Mouse (Mus musculus) MN1 (cell line): ENCODE data around the gene Proca1.

Experiments used
- DNase-seq: peaks from one replicate; pipeline ENCODE4 v3.0.0-alpha.2; 2016; ENCODE audit warnings: low spot score

Proca1 gene

DNA sequence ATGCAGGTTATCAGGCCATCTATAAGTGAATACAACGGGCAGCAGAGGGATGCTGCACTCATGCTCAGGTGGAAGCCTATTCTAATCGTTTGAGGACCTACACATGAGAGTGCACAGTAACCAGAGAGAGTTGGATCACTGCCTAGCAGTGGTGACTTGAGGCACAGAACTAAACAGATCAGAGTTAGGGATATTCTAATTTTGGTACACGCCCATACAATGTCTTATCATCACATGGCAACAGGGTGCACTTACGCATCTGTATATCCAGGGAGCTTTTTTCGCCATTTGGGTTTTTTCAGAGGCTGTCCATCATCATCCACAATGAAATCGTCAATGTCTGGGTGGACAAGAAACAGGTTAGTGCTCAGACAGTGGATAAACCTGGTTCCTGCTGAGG is 38.3 kb downstream of the Proca1 start:
- no peak for DNase-seq

- peak; percentile 49 for DNase-seq
These were observed 47.1 kb downstream of the Proca1 start for GRCm38 (mm10) chr11:78240193-78240857.

GRCm38 (mm10) chr11:78245261-78245626 is 52.1 kb downstream of the Proca1 start:
- no peak for DNase-seq

DNA sequence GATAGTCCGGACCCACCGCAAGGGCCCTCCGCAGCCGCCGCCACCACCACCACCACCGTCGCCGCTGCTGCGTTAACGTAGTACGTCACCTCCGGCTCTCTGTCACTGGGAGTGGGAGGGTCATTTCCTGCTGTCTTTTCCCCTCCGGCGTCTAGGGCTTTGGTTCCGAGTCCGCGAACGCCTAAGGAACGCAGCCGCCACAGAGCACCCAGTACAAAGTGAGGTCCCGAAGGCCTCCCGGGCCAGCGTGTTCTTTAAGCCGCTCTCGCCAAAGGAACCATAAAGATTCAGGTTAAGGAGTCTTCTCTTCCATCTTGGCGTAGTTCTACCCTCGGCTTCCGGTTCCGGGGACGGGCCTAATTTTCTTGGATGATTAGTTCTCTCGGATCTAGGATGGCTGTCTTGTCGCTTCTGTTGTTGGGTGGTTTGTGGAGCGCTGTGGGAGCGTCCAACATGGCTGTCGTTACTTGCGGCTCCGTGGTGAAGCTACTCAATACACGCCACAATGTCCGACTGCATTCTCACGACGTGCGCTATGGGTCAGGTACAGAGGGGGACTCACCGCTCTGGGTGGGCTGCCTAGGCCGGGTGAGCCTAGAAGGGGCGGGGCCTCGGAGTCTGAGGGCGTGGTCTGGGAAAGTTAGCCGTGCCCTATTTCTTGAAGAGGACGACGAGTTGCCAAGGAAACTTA is 52.6 kb downstream of the Proca1 start, which contains the start of the genes Sdf2 and Supt6:
TSS of gene Sdf2 (plus strand) at position 120 of the 691 bp plus-strand sequence.
TSS of gene Supt6 (minus strand) at position 361 of the 691 bp plus-strand sequence.
- DNase-seq = peak; percentile 89

GRCm38 (mm10) chr11:78246318-78247011 is 53.3 kb downstream of the Proca1 start:
- DNase-seq = no peak

DNA sequence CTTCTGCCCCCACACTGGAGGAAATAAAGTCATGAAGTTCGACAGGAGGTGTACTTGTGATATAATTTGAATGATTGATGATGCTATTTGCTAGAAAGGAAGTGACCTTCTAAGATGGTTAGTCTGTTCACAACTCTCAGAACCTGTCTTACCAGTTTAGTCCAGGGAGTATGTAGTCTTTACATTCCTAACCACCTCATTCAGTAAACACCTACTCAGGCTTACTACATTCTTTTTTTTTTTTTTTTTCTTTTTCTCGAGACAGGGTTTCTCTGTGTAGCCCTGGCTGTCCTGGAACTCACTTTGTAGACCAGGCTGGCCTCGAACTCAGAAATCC is 53.8 kb downstream of the Proca1 start:
- no peak for DNase-seq

DNA sequence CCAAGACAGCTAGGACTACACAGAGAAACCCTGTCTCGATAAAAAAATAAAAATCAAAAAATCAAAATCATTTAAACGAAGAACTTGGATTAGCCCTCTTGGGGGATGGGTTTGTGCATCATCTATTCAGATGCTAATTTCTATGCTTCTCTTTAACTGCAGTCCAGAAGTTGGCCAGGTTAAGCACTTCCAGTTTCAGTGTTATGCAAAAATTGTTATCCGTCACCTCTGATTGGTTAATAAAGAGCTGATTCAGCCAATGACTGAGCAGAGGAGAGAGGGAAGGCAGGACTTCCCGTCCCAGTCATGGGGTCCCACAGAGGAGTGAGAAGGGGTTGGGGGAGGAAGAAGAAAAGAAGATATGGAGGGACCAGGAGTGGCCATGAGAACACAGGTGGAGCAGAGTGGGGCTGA is 54.5 kb downstream of the Proca1 start:
- no peak for DNase-seq
